In the genomic region with DNA sequence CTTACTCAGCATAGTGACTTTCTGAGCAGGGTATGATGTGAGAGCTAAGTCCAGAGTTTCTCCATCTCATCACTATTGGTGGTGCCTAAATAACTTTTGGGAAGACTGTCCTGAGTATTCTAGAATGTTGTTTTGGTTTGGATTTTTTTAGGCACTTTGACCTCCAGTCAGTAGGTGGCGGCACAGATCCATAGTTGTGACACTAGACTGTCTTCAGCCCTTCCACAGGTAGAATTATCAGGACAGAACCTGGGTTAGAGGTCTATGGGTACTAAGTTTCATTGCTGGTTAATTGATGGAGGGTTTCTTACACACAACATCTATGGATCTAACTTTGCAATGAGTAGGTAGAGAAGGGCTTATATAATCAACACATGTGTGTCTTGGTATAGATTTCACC, we compare ENCODE assay signal across 9 mouse cellular contexts. TPM values are rescaled to one million over a fixed set of nuclear protein-coding genes. Genes with fewer than 3 reads are reported as not detected.
A peak's percentile ranks its signal among the peaks of the same experiment; 100 is the strongest.
DNase-seq lines count a peak whose midpoint lies in the region; ATAC-seq and TF ChIP-seq lines count a peak whose summit lies in the region.
"Had no signal": no experiment of that assay in that cellular context is flagged by ENCODE, and none has a peak within 500 bp of the region (broad histone marks: within the 10 kb centered on the region; RNA-seq: fewer than 3 reads in every experiment).

No protein-coding gene starts in this region.

- no peaks in the 10 kb centered on the region for H3K9me3 ChIP-seq in heart, embryonic 10.5 days
- H3K9me3 ChIP-seq in lung, postnatal 0 days (ENCODE audit: low read length), result no peaks in the 10 kb centered on the region
- H3K9me3 ChIP-seq: midbrain, embryonic 13.5 days had no signal

- H3K4me2 ChIP-seq in lung, postnatal 0 days (replicated peaks; ENCODE audit: low read depth, low read length), result no peak overlapping the region
- H3K4me2 ChIP-seq: midbrain, embryonic 13.5 days had no signal

- H3K9ac ChIP-seq in lung, postnatal 0 days (replicated peaks; ENCODE audit: low read depth), result no peak overlapping the region
- H3K9ac ChIP-seq: midbrain, embryonic 13.5 days had no signal

- 40% methylated on average over 1 of the region's 1 CpGs for WGBS in heart, embryonic 10.5 days
- WGBS in lung, postnatal 0 days, result 50% methylated on average over 1 of the region's 1 CpGs

- TF ChIP-seq EP300 in lung, postnatal 0 days (IDR thresholded peaks at IDR 0.05), result no peak

- no peak for ATAC-seq in lung, postnatal 0 days
- ATAC-seq: midbrain, embryonic 13.5 days had no signal

- TF ChIP-seq CTCF in lung, postnatal 0 days (IDR thresholded peaks at IDR 0.05), result peak; percentile 79

- DNase-seq in heart, postnatal 14 days, result peak; percentile 17 to 43
- no peak for DNase-seq in heart, embryonic 10.5 days (ENCODE audit: low spot score)
- peak; percentile 36 for DNase-seq in lung, postnatal 0 days (ENCODE audit: low spot score)
- no peak for DNase-seq in lung, postnatal 10 days
- peak; percentile 72 for DNase-seq in NIH3T3 (ENCODE audit: low read depth)
- DNase-seq in embryo, embryonic 9.5 days (ENCODE audit: extremely low spot score), result peak; percentile 39
- no peak for DNase-seq in Muller cell, postnatal 12 days (ENCODE audit: inconsistent ontology term)
- no peak for DNase-seq in ovary, postnatal 14 days (ENCODE audit: low spot score)

- no peaks in the 10 kb centered on the region for H3K36me3 ChIP-seq in heart, embryonic 10.5 days
- H3K36me3 ChIP-seq in lung, postnatal 0 days (ENCODE audit: insufficient read depth, low read length), result no peaks in the 10 kb centered on the region
- H3K36me3 ChIP-seq: midbrain, embryonic 13.5 days had no signal

- no peaks in the 10 kb centered on the region for H3K27me3 ChIP-seq in heart, embryonic 10.5 days (ENCODE audit: insufficient read depth, poor library complexity, severe bottlenecking)
- no peaks in the 10 kb centered on the region for H3K27me3 ChIP-seq in lung, postnatal 0 days (replicated peaks; ENCODE audit: insufficient read depth, low read length)
- H3K27me3 ChIP-seq: midbrain, embryonic 13.5 days had no signal

- H3K4me3 ChIP-seq in heart, embryonic 10.5 days, result no peak overlapping the region
- H3K4me3 ChIP-seq in lung, postnatal 0 days (ENCODE audit: low read depth, low read length), result no peak overlapping the region
- H3K4me3 ChIP-seq: midbrain, embryonic 13.5 days had no signal

- intact Hi-C loops in heart, postnatal 14 days (cut with DNase I), result loop anchor here (2.0 to 10.0 kb wide), 3 partner anchors 49 to 551 kb away; no protein-coding TSS in a partner anchor

- H3K27ac ChIP-seq in heart, embryonic 10.5 days, result no peak overlapping the region
- H3K27ac ChIP-seq in lung, postnatal 0 days (ENCODE audit: low read length), result no peak overlapping the region
- H3K27ac ChIP-seq: midbrain, embryonic 13.5 days had no signal

- H3K4me1 ChIP-seq in heart, embryonic 10.5 days, result no peaks in the 10 kb centered on the region
- H3K4me1 ChIP-seq in lung, postnatal 0 days (ENCODE audit: insufficient read depth, low read depth, low read length), result no peaks in the 10 kb centered on the region
- H3K4me1 ChIP-seq: midbrain, embryonic 13.5 days had no signal

RNA-seq across cellular contexts. Expression of gene Kctd3, which starts 20.6 kb away (rescaled TPM):
- total RNA-seq in heart, postnatal 14 days (2021), result 10 to 100 TPM; 29.8 to 34.2 TPM
- 20.4 and 30.5 TPM in 2 replicates for polyA plus RNA-seq in heart, embryonic 10.5 days (2016; fragmentation: Nextera tagmentation; extraction: Ambion mirVana)
- 19.3 and 22.5 TPM in 2 replicates for polyA plus RNA-seq in lung, postnatal 0 days (2015; fragmentation: Nextera tagmentation; extraction: Ambion mirVana)

Comparison
In these comparisons a context has a peak if more than half of its experiments do, and no peak if none do; other contexts are left out.
1. DNase-seq: peak in heart, postnatal 14 days (2 of 2), lung, postnatal 0 days (single experiment), NIH3T3 (single experiment) and embryo, embryonic 9.5 days (single experiment); none in heart, embryonic 10.5 days (single experiment), lung, postnatal 10 days (single experiment), Muller cell, postnatal 12 days (single experiment) and ovary, postnatal 14 days (single experiment).